Mouse (Mus musculus): ENCODE measurements around the gene Spp2.
A peak's percentile ranks its signal among the peaks of the same experiment; 100 is the strongest.

Spp2 gene

DNA sequence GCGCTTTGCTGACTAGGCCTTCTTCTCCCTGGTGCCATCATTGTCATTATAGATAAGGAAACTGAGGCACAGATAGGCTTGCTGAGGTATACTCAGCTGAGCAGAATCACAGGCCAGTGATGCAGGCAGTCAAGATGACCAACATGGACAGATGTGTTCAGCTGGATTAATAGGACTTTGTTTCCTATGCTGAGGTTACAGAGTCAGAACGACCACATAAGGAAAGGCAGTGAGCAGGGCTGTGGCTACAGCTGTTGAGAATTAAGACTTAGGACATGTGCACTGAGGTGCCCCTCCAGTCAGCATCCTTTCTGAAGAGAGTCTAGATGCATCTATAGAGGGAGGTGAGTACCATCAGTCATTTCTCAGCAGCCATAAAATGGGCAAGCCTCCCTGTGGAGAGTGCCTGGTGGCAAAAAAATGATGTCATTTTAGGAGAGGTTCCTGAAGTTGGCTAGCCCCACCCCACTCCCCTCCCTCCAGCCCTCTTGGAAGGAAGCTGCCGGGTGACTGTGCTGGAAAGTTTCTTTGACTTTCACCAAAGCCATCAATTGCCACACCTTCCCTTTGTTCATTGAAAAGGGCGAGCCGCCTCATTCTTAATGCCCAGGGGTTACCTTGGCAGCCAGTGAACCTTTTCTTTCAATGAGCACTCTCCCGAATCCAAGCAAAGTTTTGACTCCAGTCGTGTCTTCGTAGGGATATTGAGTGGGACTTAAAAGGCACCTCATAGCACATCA is 59.7 kb downstream of the Spp2 start:
- DNase-seq (ENCODE audit: low spot score in 2 of 2): no peak

DNA sequence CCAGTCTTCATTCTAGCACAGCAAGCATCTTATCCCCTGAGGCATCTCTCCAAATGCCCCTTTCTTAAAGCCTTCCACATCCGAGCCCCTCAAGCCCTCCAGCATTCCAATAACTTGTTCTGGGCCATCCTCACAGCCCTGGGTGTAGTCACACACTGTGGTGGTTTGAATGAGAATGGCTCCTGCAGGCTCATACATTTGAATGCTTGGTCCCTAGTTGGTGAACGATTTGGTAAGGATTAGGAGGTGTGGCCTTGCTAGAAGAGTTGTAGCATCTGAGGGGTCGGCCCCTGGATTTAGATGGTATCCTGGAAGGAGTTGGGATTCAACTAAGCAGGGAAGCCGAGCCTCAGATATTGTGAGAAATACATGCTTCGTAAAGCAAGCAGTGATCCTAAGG is 61.1 kb downstream of the Spp2 start:
- DNase-seq (ENCODE audit: low spot score in 2 of 2): no peak

- no peak for DNase-seq (ENCODE audit: low spot score in 2 of 2)
Measured at GRCm38 (mm10) chr1:88468335-88468734, 61.6 kb downstream of the Spp2 start.

DNA sequence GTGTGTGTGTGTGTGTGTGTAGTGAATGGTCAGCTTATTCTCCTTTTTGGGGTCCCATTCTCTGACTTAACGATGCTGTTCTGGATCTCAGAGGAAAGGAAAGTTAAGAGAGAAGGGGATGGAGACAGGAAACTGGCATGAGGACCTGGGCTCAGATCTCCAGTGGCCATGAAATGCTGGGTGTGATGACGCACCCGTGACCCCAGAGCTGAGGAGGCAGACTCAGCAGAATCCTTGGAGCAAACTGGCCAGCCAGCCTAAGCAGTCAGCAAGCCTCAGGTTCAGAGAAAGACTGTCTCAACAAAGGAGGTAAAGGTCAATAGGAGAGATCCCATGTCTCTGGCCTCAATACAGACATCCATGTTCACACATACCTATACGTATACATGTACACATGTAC is 63.0 kb downstream of the Spp2 start:
- no peak for DNase-seq (ENCODE audit: low spot score in 2 of 2)

- DNase-seq (ENCODE audit: low spot score in 2 of 2): no peak
Measured at GRCm38 (mm10) chr1:88472258-88472657, 65.5 kb downstream of the Spp2 start.

DNA sequence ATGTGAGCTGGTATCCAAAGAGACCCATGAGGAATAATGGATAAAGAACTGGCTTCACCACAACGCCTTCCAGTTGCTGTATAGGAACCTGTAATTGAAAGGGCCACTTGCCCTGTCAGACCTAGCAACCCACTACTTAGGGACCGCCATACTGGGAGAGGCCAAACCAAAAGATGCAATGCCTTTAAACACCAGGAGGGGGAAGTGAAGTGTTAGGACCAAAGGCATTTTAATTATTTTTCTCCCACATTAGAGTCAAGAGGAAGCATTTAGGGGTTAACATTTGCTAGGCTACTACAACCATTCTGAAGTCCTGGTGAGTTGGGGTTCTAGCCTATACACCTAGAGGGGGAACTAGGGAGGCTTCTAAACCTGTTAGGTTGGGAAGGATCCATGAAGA is 67.1 kb downstream of the Spp2 start:
- DNase-seq (ENCODE audit: low spot score in 2 of 2): no peak

DNA sequence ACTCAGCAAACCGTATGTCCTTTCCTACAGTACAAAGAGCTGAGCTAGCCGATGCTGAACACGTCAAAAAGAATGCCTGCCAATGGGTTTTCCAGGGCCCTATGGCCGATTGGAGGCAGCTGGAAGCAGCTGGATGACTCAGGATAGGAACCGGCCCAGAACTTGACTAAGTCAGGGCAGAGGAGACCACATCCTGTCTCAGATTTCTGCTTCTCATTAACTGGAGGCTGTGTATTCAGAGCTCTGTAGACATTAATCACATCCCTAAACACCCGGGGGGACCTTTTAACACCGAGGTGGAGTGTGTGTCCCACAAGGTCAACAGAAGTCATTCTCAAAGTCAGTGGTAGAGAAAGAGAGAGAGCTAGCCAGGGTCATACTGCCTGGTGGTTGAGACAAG is 67.8 kb downstream of the Spp2 start:
- peak in 1 of 2 experiments; percentile 15 for DNase-seq (ENCODE audit: low spot score in 2 of 2)

- DNase-seq (ENCODE audit: low spot score in 2 of 2): peak; percentile 38 to 47
Measured at GRCm38 (mm10) chr1:88475502-88475953, 68.8 kb downstream of the Spp2 start.
